In genomic region chr2:172401116-172401825, GRCm38 (mm10) we compare ENCODE assay signal across 10 mouse cellular contexts. TPM values are rescaled to one million over a fixed set of nuclear protein-coding genes. Genes with fewer than 3 reads are reported as not detected.
DNase-seq lines count a peak whose midpoint lies in the region; ATAC-seq and TF ChIP-seq lines count a peak whose summit lies in the region.
"Had no signal": no experiment of that assay in that cellular context is flagged by ENCODE, and none has a peak within 500 bp of the region (broad histone marks: within the 10 kb centered on the region; RNA-seq: fewer than 3 reads in every experiment).

No protein-coding gene starts in this region.

- H3K9ac ChIP-seq in kidney, embryonic 15.5 days, result no peak overlapping the region
- H3K9ac ChIP-seq: embryonic facial prominence, embryonic 15.5 days; limb, embryonic 13.5 days had no signal

- 0 out of 2 replicates have a peak, but pooled peaks cover 2% of the 10 kb centered on the region for H3K4me1 ChIP-seq in kidney, embryonic 15.5 days
- peaks cover 80% of the 10 kb centered on the region for H3K4me1 ChIP-seq in bone marrow macrophage, adult 2 months (ENCODE audit: control insufficient read depth, insufficient read depth, low read length)
- peaks cover 44% of the 10 kb centered on the region for H3K4me1 ChIP-seq in thymus, adult 2 months (replicated peaks; ENCODE audit: control insufficient read depth, insufficient read depth, low read length)
- H3K4me1 ChIP-seq: embryonic facial prominence, embryonic 15.5 days; limb, embryonic 13.5 days had no signal

- 0 out of 2 replicates have a peak overlapping the region, but pooled peaks have one; percentile 22 for H3K27ac ChIP-seq in kidney, embryonic 15.5 days
- H3K27ac ChIP-seq in bone marrow macrophage, adult 2 months (ENCODE audit: insufficient read depth, low read depth, low read length), result peak overlapping the region; percentile 98
- H3K27ac ChIP-seq in thymus, adult 2 months (ENCODE audit: control insufficient read depth, insufficient read depth, low read length), result peak overlapping the region; percentile 74
- H3K27ac ChIP-seq: embryonic facial prominence, embryonic 15.5 days; limb, embryonic 13.5 days had no signal

- H3K4me3 ChIP-seq in kidney, embryonic 15.5 days (replicated peaks), result no peak overlapping the region
- peak overlapping the region; percentile 38 for H3K4me3 ChIP-seq in bone marrow macrophage, adult 2 months (ENCODE audit: insufficient read depth, low read length)
- H3K4me3 ChIP-seq in thymus, adult 2 months (ENCODE audit: control insufficient read depth, insufficient read depth, low read length), result no peak overlapping the region
- H3K4me3 ChIP-seq: embryonic facial prominence, embryonic 15.5 days; limb, embryonic 13.5 days had no signal

- 57% methylated on average over 13 of the region's 13 CpGs for WGBS in kidney, embryonic 15.5 days
- 15% methylated on average over 13 of the region's 13 CpGs for WGBS in thymus, adult 2 months

- TF ChIP-seq POLR2A in bone marrow macrophage, adult 2 months (IDR thresholded peaks at IDR 0.05; ENCODE audit: borderline replicate concordance, low read depth, low read length), result no peak
- TF ChIP-seq POLR2A in thymus, adult 2 months (IDR thresholded peaks at IDR 0.05; ENCODE audit: control insufficient read depth, extremely low read depth, insufficient read depth, low read length, poor library complexity), result peak; percentile 42; the same call in 1 of the 2 replicates

- TF ChIP-seq CTCF in bone marrow macrophage, adult 2 months (IDR thresholded peaks at IDR 0.05; ENCODE audit: low read depth, low read length), result no peak
- no peak for TF ChIP-seq CTCF in thymus, adult 2 months (IDR thresholded peaks at IDR 0.05; ENCODE audit: borderline replicate concordance, control insufficient read depth, extremely low read depth, insufficient read depth, low read length, poor library complexity)

- 0 out of 2 replicates have a peak, but pooled peaks cover 5% of the 10 kb centered on the region for H3K27me3 ChIP-seq in kidney, embryonic 15.5 days
- no peaks in the 10 kb centered on the region for H3K27me3 ChIP-seq in thymus, adult 2 months (ENCODE audit: control insufficient read depth, insufficient read depth, low read length)
- H3K27me3 ChIP-seq: embryonic facial prominence, embryonic 15.5 days; limb, embryonic 13.5 days had no signal

- no peak for DNase-seq in kidney, postnatal 36 days
- peak; percentile 25 for DNase-seq in lung, postnatal 10 days
- peak; percentile 43 for DNase-seq in thymus, adult 2 months
- no peak for DNase-seq in embryo, embryonic 10 days (ENCODE audit: low spot score)
- DNase-seq in embryo, embryonic 11 days, result no peak
- DNase-seq in frontal cortex, postnatal 36 days (ENCODE audit: low spot score in 2 of 2), result no peak

- no peaks in the 10 kb centered on the region for H3K36me3 ChIP-seq in kidney, embryonic 15.5 days
- no peaks in the 10 kb centered on the region for H3K36me3 ChIP-seq in thymus, adult 2 months (ENCODE audit: control insufficient read depth, insufficient read depth, low read length)
- H3K36me3 ChIP-seq: embryonic facial prominence, embryonic 15.5 days; limb, embryonic 13.5 days had no signal

- no peaks in the 10 kb centered on the region for H3K9me3 ChIP-seq in kidney, embryonic 15.5 days (replicated peaks)
- H3K9me3 ChIP-seq: embryonic facial prominence, embryonic 15.5 days; limb, embryonic 13.5 days had no signal

- H3K4me2 ChIP-seq in kidney, embryonic 15.5 days, result no peak overlapping the region
- H3K4me2 ChIP-seq: embryonic facial prominence, embryonic 15.5 days; limb, embryonic 13.5 days had no signal

- ATAC-seq in kidney, embryonic 15.5 days (replicated peaks; ENCODE audit: low FRiP score), result no peak

RNA-seq across cellular contexts. Expression of gene Cass4, which starts 7.7 kb away (rescaled TPM):
- 0.15 and 0.29 TPM in 2 replicates for polyA plus RNA-seq in kidney, embryonic 15.5 days (2015; fragmentation: Nextera tagmentation; extraction: Ambion mirVana)
- polyA plus RNA-seq in bone marrow macrophage, adult 2 months (2012; ENCODE audit: insufficient read depth, insufficient read length, missing spikeins), result 1.8 and 2.2 TPM in 2 replicates
- polyA plus RNA-seq in thymus, adult 2 months (2012; rRNA removed), result 2.2 and 2.8 TPM in 2 replicates

RNA-seq across cellular contexts. Expression of gene Cstf1, which starts 30.8 kb away (rescaled TPM):
- 40.3 and 42.7 TPM in 2 replicates for polyA plus RNA-seq in kidney, embryonic 15.5 days (2015; fragmentation: Nextera tagmentation; extraction: Ambion mirVana)
- 16.2 and 16.8 TPM in 2 replicates for polyA plus RNA-seq in bone marrow macrophage, adult 2 months (2012; ENCODE audit: insufficient read depth, insufficient read length, missing spikeins)
- 79.1 and 97.7 TPM in 2 replicates for polyA plus RNA-seq in thymus, adult 2 months (2012; rRNA removed)

RNA-seq across cellular contexts. Expression of gene Aurka, which starts 30.9 kb away (rescaled TPM):
- 112 TPM in 2 replicates for polyA plus RNA-seq in kidney, embryonic 15.5 days (2015; fragmentation: Nextera tagmentation; extraction: Ambion mirVana)
- polyA plus RNA-seq in bone marrow macrophage, adult 2 months (2012; ENCODE audit: insufficient read depth, insufficient read length, missing spikeins), result 22.3 and 24.7 TPM in 2 replicates
- polyA plus RNA-seq in thymus, adult 2 months (2012; rRNA removed), result 47.7 and 52.1 TPM in 2 replicates

RNA-seq across cellular contexts. Expression of gene Rtf2, which starts 39.1 kb away (rescaled TPM):
- 68.9 and 74.8 TPM in 2 replicates for polyA plus RNA-seq in kidney, embryonic 15.5 days (2015; fragmentation: Nextera tagmentation; extraction: Ambion mirVana)
- polyA plus RNA-seq in bone marrow macrophage, adult 2 months (2012; ENCODE audit: insufficient read depth, insufficient read length, missing spikeins), result 111 TPM in 2 replicates
- polyA plus RNA-seq in thymus, adult 2 months (2012; rRNA removed), result 79.6 and 86.7 TPM in 2 replicates

RNA-seq across cellular contexts. Expression of gene Fam210b, which starts 55.9 kb away (rescaled TPM):
- 10.4 and 11.9 TPM in 2 replicates for polyA plus RNA-seq in kidney, embryonic 15.5 days (2015; fragmentation: Nextera tagmentation; extraction: Ambion mirVana)
- polyA plus RNA-seq in bone marrow macrophage, adult 2 months (2012; ENCODE audit: insufficient read depth, insufficient read length, missing spikeins), result 10.3 and 10.7 TPM in 2 replicates
- polyA plus RNA-seq in thymus, adult 2 months (2012; rRNA removed), result 6.0 and 6.9 TPM in 2 replicates

Comparison
In these comparisons a context has a peak if more than half of its experiments do, and no peak if none do; other contexts are left out.
1. H3K27ac ChIP-seq: peak in every context shown above with its lines; median percentile 98 in bone marrow macrophage, adult 2 months; 74 in thymus, adult 2 months; 22 in kidney, embryonic 15.5 days.
2. DNase-seq: peak in lung, postnatal 10 days (single experiment) and thymus, adult 2 months (single experiment); none in kidney, postnatal 36 days (0 of 2), embryo, embryonic 10 days (single experiment), embryo, embryonic 11 days (single experiment) and frontal cortex, postnatal 36 days (0 of 2).